Mouse (Mus musculus) lung, adult 2 months (tissue): Measurements from ENCODE around the gene Eml2.

ENCODE experiments used
- CTCF ChIP-seq: fragments of 200-500 bp; IDR thresholded peaks from 2 replicates; pipeline ENCODE4 v1.5.1; 2011; ENCODE audit warnings: mild to moderate bottlenecking, low read length, control low read depth; ENCODE audit not compliant: insufficient read depth
- POLR2A ChIP-seq: fragments of 200-500 bp; IDR thresholded peaks from 2 replicates; pipeline ENCODE4 v1.6.1; 2011; ENCODE audit warnings: low read depth, mild to moderate bottlenecking, control low read depth, low read length, borderline replicate concordance; ENCODE audit errors: extremely low read depth

DNA sequence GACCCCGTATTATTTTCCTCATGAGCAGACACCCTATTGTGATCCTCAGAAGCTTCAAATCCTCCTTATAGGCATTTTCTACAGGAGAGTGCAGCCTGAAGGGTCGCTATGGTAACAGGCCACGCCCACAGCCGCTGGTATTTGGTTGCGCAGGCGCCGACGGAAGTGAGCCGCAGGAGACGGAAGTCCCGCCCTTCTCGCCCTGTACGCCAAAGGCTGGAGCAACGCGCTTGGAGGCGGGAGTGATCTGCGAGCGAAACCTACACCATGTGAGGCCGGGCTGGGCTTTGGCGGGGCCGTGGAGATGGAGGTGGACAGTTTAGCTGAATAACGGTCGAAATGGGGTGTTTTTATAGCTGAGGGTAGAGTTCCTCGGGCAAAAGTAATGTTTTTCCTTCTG is 26.6 kb upstream of the Eml2 start, which contains the start of gene Snrpd2:
- TF ChIP-seq CTCF (no peak), POLR2A (peak; percentile 73; the same call in 1 of the 2 replicates)
